Mouse (Mus musculus) limb, embryonic 13.5 days (tissue): ENCODE measurements around the gene Morn1. TPM values are rescaled to one million over a fixed set of nuclear protein-coding genes. Genes with fewer than 3 reads are reported as not detected.
"Not testable (repeated sequence)": the region's sequence is repeated elsewhere in the genome, so short reads cannot be mapped to it uniquely, and the experiment has no call there.

Experiments
- ATAC-seq: fragments of 200-750 bp; cut with Nextera tagmentation; 2 replicates; pipeline ENCODE4 v1.8.0; 2017; ENCODE audit warnings: low read depth, moderate number of reproducible peaks, moderate TSS enrichment; ENCODE audit not compliant: low FRiP score
- H3K27ac ChIP-seq: fragments of 300-500 bp; sonication (generic); 2 replicates; pipeline ENCODE4 v1.5.1; 2015; ENCODE audit warnings: inconsistent platforms, mild to moderate bottlenecking, moderate library complexity
- H3K27me3 ChIP-seq: fragments of 300-500 bp; sonication (generic); 2 replicates; pipeline ENCODE4 v1.6.1; 2015; ENCODE audit warnings: mild to moderate bottlenecking, inconsistent platforms
- H3K36me3 ChIP-seq: fragments of 300-500 bp; sonication (generic); 2 replicates; pipeline ENCODE4 v1.6.1; 2015; ENCODE audit warnings: inconsistent platforms, mild to moderate bottlenecking, moderate library complexity
- H3K4me1 ChIP-seq: fragments of 300-500 bp; sonication (generic); 2 replicates; pipeline ENCODE4 v1.6.1; 2015; ENCODE audit warnings: inconsistent platforms
- H3K4me2 ChIP-seq: fragments of 300-500 bp; sonication (generic); replicated peaks from 2 replicates; pipeline ENCODE4 v1.6.1; 2015; ENCODE audit warnings: inconsistent platforms, mild to moderate bottlenecking, moderate library complexity
- H3K4me3 ChIP-seq: fragments of 300-500 bp; sonication (generic); 2 replicates; pipeline ENCODE4 v1.5.1; 2015; ENCODE audit warnings: moderate library complexity, mild to moderate bottlenecking, inconsistent platforms
- H3K9ac ChIP-seq: fragments of 300-500 bp; sonication (generic); 2 replicates; pipeline ENCODE4 v1.6.1; 2015; ENCODE audit warnings: mild to moderate bottlenecking, inconsistent platforms
- H3K9me3 ChIP-seq: fragments of 300-500 bp; sonication (generic); 2 replicates; pipeline ENCODE4 v1.6.1; 2016; ENCODE audit warnings: inconsistent platforms
- WGBS: fragments of 180-500 bp; shearing (Covaris S2); methylation state at CpG from one replicate; pipeline ENCODE4 v1.1.7; 2015; 5-methylcytosine and 5-hydroxymethylcytosine counted together
- polyA plus RNA-seq: library from polyadenylated mRNA; unstranded; fragments of >200 nt; fragmentation: Nextera tagmentation; extraction: Ambion mirVana; gene quantifications from 2 replicates; pipeline ENCODE4 v1.2.1, GENCODE M21; 2015

Morn1 gene
- polyA plus RNA-seq, 1 experiment from 2014 or later = 4.9 TPM

DNA sequence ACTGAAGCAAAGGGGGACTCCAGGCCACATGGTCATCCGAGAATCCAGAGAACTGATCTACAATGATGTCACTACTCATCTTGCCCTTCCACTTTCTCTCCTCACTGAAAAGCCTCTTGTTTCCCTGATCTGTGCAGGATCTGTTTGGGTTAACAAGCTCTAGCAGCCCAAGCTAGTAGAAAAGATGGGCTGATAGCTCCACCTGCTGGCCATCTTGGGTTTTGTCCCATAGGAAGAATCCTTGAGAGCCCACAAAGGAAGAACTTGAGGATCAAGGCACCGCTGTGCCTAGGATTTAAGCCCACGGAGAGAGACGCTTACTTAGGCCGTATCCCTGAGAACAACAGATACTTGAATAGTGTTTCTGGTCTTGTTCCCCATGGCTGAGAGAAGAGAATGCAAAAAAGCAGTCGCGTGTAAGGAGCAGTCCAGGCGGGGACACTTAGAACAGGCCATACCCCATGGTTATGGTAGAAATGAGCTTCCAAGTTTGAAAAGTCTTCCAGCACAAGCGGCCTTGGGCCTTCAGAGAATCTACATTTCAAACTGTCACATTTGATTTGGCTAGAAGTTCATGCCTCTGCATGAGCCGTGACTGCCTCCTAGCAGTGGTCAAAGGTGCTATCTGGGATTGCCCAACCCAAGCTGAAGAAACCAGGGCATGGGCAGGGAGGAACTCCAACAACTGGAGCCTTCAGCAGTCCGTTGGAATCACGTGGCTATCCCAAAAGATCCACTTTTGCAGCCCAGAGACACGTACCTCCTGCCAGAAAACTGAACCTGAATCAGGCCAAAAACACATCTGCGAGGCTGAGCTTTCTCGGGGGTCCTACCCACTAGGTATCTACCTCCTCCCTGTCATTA lies 20.2 kb upstream of the Morn1 start:
- H3K36me3 ChIP-seq = peaks cover 32% of the 10 kb centered on the region
- peak; percentile 35 for ATAC-seq
- 0 out of 2 replicates have a peak, but pooled peaks cover 2% of the 10 kb centered on the region for H3K27me3 ChIP-seq
- peaks cover 21% of the 10 kb centered on the region for H3K4me1 ChIP-seq
- no peaks in the 10 kb centered on the region for H3K9me3 ChIP-seq
- H3K27ac ChIP-seq = peak overlapping the region; percentile 74
- WGBS = 3% methylated on average over 15 of the region's 15 CpGs
- peak overlapping the region; percentile 87 for H3K4me2 ChIP-seq
- H3K4me3 ChIP-seq = peak overlapping the region; percentile 74
- peak overlapping the region; percentile 51 for H3K9ac ChIP-seq

DNA sequence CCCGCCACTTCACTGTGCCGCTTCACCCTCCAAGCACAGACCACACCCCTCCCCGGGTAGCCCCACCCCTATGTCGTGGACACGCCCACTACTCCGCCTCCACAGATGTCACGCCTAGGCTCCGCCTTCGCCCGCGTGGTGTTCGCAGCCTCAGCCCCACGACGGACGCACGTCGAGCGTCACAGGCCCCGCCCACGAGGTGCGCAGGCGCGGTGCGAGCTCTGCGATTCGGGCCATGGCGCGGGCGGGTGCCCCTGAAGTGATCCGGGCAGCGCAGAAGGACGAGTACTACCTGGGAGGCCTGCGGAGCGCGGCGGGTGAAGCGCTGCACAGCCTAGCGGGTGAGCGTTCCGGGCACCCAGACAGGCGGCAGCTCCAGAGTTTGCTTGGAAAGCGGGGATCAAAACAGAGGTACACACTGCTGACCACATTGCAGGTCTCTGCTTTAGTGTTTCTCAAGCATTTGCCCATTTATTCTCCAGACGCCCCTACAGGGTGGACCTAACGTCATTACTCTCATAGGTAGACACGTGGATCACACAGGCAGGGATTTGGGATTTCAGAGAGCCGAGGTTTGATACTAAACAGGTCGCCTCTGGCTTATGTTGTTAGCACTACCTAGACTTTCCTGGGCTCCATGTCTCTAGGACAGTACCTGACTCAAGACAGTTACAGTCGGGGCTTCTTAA lies 19.4 kb upstream of the Morn1 start, which contains the start of gene Pex10:
Pex10 (plus strand) TSS at position 183 of the 689 bp plus-strand sequence.
- H3K9me3 ChIP-seq = no peaks in the 10 kb centered on the region
- H3K9ac ChIP-seq = peak within 1 kb of the TSS; percentile 88
- ATAC-seq = peak; percentile 93
- 0 out of 2 replicates have a peak, but pooled peaks cover 1% of the 10 kb centered on the region for H3K27me3 ChIP-seq
- under 1% methylated on average over 48 of the region's 48 CpGs for WGBS
- peaks cover 40% of the 10 kb centered on the region for H3K36me3 ChIP-seq
- H3K4me2 ChIP-seq = peak within 1 kb of the TSS; percentile 87
- peaks cover 21% of the 10 kb centered on the region for H3K4me1 ChIP-seq
- H3K27ac ChIP-seq = peak within 1 kb of the TSS; percentile 74
- peak within 1 kb of the TSS; percentile 74 for H3K4me3 ChIP-seq

DNA sequence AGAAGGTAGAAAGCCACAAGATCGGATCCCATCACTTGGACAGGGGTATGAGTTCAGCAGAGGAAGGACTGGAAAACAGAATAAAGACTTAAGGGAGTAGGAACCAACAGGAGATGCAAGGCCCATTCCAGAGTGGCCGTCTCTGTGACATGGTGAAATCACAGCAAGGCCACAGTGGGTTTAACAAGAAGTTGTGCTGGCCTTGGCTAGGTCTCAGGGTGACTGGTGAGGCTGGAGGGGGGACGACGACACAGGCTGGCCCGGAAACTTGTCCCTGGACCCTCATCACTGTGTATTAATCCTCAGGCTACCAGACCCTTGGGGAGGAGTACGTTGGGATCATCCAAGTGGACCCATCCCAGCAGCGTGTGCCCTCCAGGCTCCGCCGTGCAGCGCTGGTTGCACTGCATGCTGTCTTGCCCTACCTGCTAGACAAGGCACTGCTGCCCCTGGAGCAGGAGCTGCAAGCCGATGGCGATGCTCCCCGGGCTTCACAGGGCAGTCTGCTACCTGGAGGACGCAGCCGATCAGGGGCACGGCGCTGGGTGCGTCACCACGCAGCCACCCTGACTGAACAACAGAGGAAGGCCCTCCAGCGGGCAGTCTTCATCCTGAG lies 17.9 kb upstream of the Morn1 start:
- Histone ChIP-seq H3K4me3 (0 out of 2 replicates have a peak overlapping the region, but pooled peaks have one; percentile 74), H3K27ac (no peak overlapping the region), H3K9ac (peak overlapping the region; percentile 25), H3K9me3 (no peaks in the 10 kb centered on the region), H3K4me2 (peak overlapping the region; percentile 87), H3K27me3 (no peaks in the 10 kb centered on the region), H3K36me3 (peaks cover 55% of the 10 kb centered on the region), H3K4me1 (peaks cover 21% of the 10 kb centered on the region)
- WGBS = 94% methylated on average over 20 of the region's 20 CpGs
- no peak for ATAC-seq

DNA sequence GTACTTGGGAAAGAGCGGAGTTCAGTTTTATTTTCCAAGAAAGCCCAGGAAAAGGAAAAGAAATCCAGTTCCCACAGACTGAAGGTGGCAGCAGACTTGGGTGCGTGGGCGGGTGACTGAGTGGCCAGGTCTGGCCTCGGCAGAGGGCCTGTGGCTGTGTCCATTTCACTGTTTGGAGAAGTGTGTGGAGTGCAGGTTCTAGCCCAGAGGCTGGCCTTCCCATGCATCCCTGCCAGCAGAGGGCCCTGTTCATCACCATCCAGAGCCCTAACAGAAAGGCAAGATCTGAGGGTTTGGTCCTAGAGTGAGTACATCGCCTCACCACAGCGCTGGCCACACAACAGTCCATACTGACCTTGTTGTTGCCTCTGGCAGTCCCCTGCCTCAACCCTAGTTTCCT lies 17.2 kb upstream of the Morn1 start:
- H3K4me1 ChIP-seq = peaks cover 21% of the 10 kb centered on the region
- peaks cover 62% of the 10 kb centered on the region for H3K36me3 ChIP-seq
- no peak overlapping the region for H3K9ac ChIP-seq
- no peaks in the 10 kb centered on the region for H3K27me3 ChIP-seq
- no peak for ATAC-seq
- no peak overlapping the region for H3K4me2 ChIP-seq
- no peak overlapping the region for H3K4me3 ChIP-seq
- 80% methylated on average over 6 of the region's 6 CpGs for WGBS
- no peaks in the 10 kb centered on the region for H3K9me3 ChIP-seq
- no peak overlapping the region for H3K27ac ChIP-seq

DNA sequence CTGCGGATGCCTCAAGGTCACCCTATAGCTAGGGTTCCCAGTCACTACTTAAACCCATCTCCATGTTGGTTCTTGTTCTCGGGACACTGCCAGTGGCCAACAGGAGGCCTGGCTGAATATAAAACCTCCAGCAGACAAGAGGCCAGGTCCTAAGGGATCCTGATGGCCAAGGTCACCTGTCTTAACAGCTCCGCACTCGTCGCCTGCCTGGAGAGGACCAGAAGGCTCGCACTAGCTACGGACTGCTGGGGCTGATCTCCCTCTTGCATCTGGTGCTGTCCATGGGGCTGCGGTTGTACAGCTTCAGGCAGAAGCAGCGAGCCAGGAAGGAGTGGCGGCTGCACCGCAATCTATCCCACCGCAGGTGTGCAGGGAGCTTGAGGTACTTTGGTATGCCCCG lies 16.2 kb upstream of the Morn1 start:
- Histone ChIP-seq H3K4me3 (no peak overlapping the region), H3K9ac (no peak overlapping the region), H3K27me3 (no peaks in the 10 kb centered on the region), H3K9me3 (no peaks in the 10 kb centered on the region), H3K36me3 (peaks cover 72% of the 10 kb centered on the region), H3K27ac (no peak overlapping the region), H3K4me2 (no peak overlapping the region), H3K4me1 (peaks cover 21% of the 10 kb centered on the region)
- no peak for ATAC-seq
- 94% methylated on average over 13 of the region's 13 CpGs for WGBS

DNA sequence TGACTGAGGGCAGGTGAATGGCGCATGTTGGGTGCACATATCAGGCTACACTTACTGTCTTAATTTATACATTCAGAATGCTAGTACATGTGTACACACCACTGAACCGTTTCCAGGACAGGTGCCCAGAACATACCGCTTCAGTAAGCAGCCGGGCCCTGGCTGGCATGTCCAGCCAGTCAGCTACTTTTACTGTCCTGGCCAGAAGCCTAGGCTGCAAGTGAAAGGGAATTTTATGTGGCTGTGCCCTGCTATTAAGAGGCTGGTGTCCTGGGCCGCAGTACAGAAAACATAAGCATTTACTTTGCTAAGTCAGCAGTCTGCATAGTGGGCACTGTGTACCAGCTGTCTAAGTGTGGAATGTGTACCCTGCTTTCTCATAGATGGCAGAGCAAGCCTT lies 15.5 kb upstream of the Morn1 start:
- no peaks in the 10 kb centered on the region for H3K27me3 ChIP-seq
- H3K9ac ChIP-seq = no peak overlapping the region; the same call in 1 of the 2 replicates
- H3K4me3 ChIP-seq = no peak overlapping the region
- ATAC-seq = no peak
- peaks cover 17% of the 10 kb centered on the region for H3K4me1 ChIP-seq
- no peaks in the 10 kb centered on the region for H3K9me3 ChIP-seq
- H3K4me2 ChIP-seq = no peak overlapping the region
- H3K36me3 ChIP-seq = peaks cover 79% of the 10 kb centered on the region
- H3K27ac ChIP-seq = no peak overlapping the region
- WGBS = 88% methylated on average over 5 of the region's 5 CpGs

DNA sequence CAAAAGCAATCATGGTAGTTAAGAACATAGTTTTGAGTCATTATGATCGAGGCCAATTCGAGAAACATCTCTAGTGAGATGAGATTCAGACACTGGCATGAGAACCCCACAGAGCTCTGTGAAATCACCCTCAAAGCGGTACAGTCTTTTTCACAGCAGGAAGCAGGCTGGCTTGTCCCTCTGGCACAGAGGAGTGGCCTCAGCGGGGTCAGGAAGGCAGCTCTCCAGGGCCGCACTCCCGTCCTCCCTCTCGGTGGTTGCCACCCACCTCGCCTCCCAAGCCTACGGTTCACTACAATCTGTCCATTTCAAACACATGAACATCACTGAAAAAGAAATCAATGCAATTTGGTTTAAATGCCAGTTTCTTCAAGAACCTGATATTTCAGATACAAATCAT lies 12.0 kb upstream of the Morn1 start:
- WGBS = 79% methylated on average over 9 of the region's 9 CpGs
- ATAC-seq = no peak
- peaks cover 96% of the 10 kb centered on the region for H3K36me3 ChIP-seq

DNA sequence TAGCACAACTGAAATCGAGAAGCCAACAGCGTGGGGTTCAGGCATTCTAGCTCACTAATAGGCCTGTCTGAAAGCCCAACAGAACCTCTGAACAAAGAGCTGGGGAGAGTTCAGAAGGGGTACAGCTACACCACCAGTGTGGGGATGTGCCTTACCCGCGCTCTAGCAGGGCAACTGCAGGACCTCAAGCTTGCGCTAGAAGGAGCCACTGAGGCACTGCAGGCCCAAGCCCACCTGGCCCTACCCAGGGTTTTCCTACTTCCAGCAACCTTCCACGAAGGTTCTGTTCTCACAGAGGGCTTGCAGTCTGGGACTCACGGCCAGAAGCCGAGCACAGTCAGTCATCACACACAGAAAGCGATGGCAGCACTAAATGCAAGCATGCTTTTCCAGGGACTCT lies 11.2 kb upstream of the Morn1 start:
- no peak for ATAC-seq
- Histone ChIP-seq H3K36me3 (peaks cover 96% of the 10 kb centered on the region), H3K4me1 (no peaks in the 10 kb centered on the region), H3K9ac (no peak overlapping the region), H3K27me3 (no peaks in the 10 kb centered on the region), H3K4me2 (no peak overlapping the region), H3K27ac (no peak overlapping the region), H3K4me3 (no peak overlapping the region), H3K9me3 (no peaks in the 10 kb centered on the region)
- WGBS = 86% methylated on average over 9 of the region's 9 CpGs

More for the DNA sequence above, 12.0 kb upstream of the Morn1 start:
- Histone ChIP-seq H3K9me3 (no peaks in the 10 kb centered on the region), H3K27me3 (no peaks in the 10 kb centered on the region), H3K4me1 (no peaks in the 10 kb centered on the region), H3K9ac (no peak overlapping the region), H3K27ac (no peak overlapping the region), H3K4me3 (no peak overlapping the region), H3K4me2 (no peak overlapping the region)

DNA sequence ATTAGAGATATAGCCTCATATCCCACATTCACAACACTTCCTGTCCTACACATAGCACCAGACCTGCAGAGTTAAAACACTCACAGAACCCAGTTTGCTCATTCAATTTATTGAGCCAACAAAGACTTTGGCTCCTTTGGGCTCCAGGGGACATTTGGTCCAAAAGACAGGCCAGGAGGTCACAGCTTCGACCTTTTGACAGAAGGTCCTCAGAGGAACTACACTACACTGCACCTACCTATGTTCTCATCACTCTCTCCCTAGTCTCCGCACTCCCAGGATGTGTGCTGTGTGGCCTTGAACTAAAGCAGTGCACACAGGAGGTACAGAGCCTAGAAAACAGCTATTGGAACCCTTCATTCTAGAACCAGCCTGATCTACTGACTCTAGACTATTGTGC lies 10.6 kb upstream of the Morn1 start:
- ATAC-seq = no peak
- Histone ChIP-seq H3K27me3 (no peaks in the 10 kb centered on the region), H3K4me1 (no peaks in the 10 kb centered on the region), H3K9me3 (no peaks in the 10 kb centered on the region), H3K9ac (no peak overlapping the region), H3K36me3 (peaks cover 96% of the 10 kb centered on the region), H3K4me2 (no peak overlapping the region), H3K4me3 (no peak overlapping the region), H3K27ac (no peak overlapping the region)
- 95% methylated on average over 2 of the region's 2 CpGs for WGBS

DNA sequence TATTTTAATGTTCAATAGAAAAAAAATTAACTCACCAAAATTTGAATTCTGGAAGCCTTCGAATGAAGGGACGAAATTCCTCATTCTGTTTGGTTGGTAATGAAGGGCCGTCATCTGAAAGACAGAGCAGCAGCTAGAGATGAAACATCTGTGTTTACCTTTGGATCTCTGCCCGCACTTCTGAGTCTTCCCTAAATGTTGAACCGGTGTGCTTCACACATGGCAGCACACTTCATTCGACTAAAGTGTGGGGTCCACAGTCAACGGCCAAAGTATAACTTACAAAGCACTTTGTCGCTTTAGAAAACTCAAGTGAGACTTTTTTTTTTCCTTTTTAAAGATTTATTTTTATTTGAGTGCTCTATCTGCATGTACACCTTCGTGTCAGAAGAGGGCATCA lies 9.7 kb upstream of the Morn1 start:
- H3K4me1 ChIP-seq = no peaks in the 10 kb centered on the region
- H3K4me2 ChIP-seq = no peak overlapping the region
- H3K9me3 ChIP-seq = no peaks in the 10 kb centered on the region
- no peaks in the 10 kb centered on the region for H3K27me3 ChIP-seq
- no peak for ATAC-seq
- 88% methylated on average over 9 of the region's 9 CpGs for WGBS
- H3K27ac ChIP-seq = no peak overlapping the region
- H3K4me3 ChIP-seq = no peak overlapping the region
- no peak overlapping the region for H3K9ac ChIP-seq
- peaks cover 94% of the 10 kb centered on the region for H3K36me3 ChIP-seq

DNA sequence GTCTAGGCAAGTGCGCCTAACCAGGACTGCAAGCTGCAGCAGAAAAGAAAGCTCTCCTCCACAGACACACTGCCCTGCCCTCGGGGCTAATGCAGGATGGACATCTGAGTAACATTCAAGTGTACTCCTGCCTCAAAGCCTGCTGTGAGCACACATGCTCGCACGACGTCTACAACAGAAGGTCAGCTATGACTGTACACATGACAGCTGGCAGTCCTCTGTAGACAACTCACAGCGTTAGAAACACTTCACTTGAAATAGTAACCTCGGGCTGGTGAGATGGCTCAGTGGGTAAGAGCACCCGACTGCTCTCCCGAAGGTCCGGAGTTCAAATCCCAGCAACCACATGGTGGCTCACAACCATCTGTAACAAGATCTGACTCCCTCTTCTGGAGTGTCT lies 7.6 kb upstream of the Morn1 start:
- not testable (repeated sequence) for H3K9me3 ChIP-seq, H3K4me3 ChIP-seq, H3K9ac ChIP-seq, H3K27ac ChIP-seq, H3K4me1 ChIP-seq, ATAC-seq, H3K27me3 ChIP-seq, H3K4me2 ChIP-seq
- H3K36me3 ChIP-seq = peaks cover 91% of the 10 kb centered on the region
- 88% methylated on average over 10 of the region's 10 CpGs for WGBS

DNA sequence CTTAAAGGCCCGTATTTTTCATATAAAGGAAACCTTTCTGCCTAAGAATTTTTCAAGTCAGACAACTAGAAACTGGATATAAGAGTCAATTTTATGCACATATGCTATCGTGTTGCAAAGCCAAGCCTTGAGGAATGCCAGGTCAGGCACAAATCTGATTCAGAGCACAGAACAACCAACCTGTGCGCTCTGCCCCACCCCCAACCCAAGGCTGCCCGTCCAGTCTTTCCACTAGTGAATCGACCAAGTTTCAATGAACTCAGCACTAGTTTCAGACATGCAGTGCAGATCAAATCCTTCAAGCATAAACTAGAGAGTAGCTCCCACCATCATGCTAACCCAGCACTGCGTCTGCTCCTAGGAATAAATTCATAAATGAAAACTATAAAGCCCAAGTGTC lies 6.7 kb upstream of the Morn1 start:
- Histone ChIP-seq H3K27me3 (no peaks in the 10 kb centered on the region), H3K36me3 (peaks cover 82% of the 10 kb centered on the region), H3K4me3 (no peak overlapping the region), H3K4me1 (peaks cover 14% of the 10 kb centered on the region), H3K9ac (no peak overlapping the region), H3K4me2 (no peak overlapping the region), H3K27ac (no peak overlapping the region), H3K9me3 (no peaks in the 10 kb centered on the region)
- WGBS = 87% methylated on average over 6 of the region's 6 CpGs
- no peak for ATAC-seq
